Mouse (Mus musculus) right cerebral cortex, adult 2 months (tissue): ENCODE results near the gene Olfr1417.

Experiments
- DNase-seq, 2 experiments: peaks; one replicate each; pipeline ENCODE4 v3.0.0; 2021 to 2022; ENCODE audit warnings: low spot score in 2 of 2

Gene Olfr1417

GRCm38 (mm10) chr19:11810856-11811255 lies 28.2 kb downstream of the Olfr1417 start:
- no peak for DNase-seq

DNA sequence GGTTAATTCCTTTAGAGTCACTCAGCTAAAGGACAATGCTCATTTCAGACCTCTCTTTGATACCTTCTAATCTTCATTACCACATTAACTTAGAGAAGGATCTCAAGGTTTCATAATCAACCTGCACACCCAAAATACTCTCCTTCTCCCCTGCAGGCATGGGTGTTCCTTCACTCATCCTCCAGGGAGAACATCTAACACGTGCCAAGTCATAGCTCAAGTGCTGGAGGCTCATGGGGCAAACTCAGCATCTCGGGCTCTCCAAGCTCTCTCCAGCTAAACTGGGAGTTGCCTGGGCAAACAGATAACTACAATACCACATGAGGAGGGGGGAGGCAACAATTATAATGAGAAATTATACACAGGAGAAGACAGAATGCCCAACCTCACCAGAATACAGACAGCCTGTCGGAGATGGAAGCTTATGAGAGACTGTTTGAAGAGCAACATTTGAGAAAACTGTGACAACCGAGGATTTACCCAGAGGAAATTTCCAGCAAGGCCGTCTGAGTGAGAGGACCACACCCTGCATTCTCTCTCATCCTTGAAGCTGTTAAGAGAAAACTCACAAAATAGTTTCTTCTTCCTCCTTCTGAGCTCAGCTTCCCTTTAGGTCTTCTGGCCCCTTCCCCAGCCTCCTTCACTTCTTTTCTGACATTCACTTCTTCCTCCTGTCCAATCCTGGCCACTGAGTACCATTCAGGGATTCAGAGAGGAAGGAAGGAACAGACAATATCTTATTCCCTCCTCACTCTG lies 28.8 kb downstream of the Olfr1417 start:
- DNase-seq, result no peak

DNA sequence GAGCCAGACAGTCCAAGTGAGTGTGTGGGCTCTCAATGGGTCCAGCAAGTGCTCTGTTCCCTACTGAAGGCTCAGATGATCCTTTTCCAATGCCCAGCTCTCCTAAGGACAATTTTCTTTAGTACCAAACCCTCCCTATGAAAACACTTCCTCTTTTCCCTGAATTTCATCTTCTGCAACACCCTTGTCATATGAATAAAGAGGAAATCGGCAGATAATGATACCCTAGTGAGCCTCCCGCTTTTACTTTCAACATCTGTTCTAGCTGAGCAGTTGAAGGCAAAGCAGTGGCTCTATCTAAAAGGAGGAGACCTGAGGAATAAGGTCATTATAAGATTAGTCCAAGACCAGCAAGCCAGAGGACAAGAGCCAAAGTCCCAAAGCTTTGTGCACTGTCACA lies 30.6 kb downstream of the Olfr1417 start:
- no peak for DNase-seq

DNA sequence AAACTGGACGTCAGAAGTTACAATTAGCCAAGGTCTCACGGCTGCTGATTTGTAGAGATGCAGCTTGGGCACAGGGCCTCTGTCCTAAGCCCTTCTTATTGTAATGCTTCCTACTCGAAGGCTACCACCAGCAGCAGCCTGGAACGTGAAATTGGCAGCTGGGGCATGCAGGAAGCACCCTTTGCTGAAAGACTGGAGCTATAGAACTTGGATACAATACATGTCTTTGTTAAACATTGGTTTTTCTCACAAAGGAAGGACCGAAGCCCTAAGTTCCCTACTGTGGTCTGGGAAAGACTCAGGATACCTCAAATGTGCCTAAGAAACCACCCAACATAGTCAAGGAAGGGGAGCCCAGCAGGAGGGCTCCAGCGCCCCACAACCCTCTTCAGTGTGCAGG lies 31.2 kb downstream of the Olfr1417 start:
- no peak for DNase-seq

DNA sequence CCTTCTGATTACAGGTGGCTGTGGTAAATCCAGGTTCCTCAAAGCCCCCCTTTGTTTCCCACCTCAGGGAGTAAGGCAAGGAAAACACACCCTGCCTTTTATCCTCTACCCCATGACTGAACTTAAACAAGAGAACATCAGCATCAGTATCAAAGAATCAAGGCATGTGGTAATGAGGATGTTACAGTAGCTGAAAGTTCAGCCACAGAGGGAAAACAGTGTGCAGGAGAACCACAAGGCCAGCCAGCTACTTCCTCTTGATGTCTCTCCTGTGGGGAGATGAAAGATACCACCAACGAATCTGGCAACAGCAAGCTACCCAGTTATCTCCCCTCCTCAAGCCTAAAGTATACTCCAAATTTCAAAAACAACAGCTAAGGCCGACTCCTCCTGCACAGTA lies 31.8 kb downstream of the Olfr1417 start:
- DNase-seq, result no peak

DNA sequence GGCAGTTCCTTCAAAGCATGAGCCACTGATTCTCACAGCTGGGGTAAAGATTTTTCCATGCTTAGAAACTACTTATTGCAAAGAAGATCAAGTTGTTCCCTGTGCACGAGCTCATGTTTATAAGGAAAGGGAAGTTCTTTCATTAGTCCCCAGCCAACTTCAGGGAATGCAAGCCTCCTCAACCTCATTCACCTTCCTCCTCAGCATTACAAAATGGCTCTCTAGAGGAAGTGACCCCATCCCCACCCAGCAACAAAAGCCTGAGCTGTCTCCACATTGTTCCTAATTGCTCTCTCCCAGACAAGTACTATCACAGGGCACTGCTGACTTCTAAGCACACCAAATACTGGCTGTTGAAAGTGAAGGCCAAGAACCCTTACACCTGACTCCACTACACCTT lies 34.6 kb downstream of the Olfr1417 start:
- DNase-seq, result no peak

DNA sequence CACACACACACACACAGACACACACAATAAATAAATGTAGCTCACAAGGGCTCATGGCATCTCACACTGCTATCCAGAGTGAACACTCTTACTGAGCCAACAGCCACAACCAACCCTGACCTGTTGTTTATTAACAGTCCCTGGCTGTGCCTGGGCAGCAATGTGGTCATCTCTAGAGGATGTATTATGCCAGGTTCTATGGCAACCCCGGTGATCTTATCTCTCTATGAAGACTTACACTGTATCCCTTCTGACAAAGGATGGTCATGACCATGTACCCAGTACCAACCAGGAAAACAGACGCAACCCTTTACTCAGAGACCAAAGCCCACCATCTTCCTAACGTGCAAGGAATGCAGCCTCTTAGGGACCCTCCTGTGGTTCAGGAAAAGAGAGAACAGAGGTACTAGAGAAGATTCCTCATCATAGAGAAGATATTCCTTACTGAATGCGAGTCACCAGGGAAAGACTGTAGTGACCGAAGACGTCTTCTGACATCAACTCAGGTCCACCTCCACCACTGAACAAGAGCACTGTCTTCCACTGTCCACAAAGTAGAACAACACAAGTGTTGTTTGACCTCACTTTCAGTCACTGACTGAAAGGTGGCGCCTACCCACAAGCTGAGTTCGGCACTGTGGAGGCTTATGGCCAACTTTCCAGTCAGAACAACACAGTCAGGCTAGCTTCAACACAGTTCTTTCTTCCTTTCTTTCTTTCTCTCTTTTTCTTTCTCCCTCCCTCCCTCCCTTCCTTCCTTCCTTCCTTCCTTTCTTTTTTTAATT lies 38.3 kb downstream of the Olfr1417 start:
- DNase-seq, result no peak

- DNase-seq, result no peak
Observed at GRCm38 (mm10) chr19:11794447-11794846, 44.6 kb downstream of the Olfr1417 start.

- no peak for DNase-seq
Observed at GRCm38 (mm10) chr19:11793741-11794359, 45.2 kb downstream of the Olfr1417 start.

- DNase-seq, result no peak
Observed at GRCm38 (mm10) chr19:11791825-11792224, 47.2 kb downstream of the Olfr1417 start.

DNA sequence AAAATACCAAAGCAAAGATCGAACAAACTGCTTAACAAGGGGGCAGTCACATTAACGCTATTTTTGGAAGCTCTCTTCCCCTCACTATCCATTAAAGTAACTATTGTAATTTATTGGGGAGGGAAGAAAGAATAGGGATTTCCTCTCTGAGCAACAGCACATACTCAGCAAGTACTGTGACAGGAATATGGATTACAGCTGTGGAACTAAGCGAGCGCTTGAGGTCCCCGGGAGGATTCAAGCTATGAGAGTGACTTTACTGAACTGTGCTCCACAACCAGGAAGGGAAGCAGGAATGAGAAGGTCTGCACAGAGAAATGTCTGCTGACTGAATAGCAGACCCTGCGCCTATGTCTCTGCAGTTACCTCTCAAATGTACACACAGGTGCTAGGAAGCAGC lies 50.1 kb downstream of the Olfr1417 start:
- no peak for DNase-seq

GRCm38 (mm10) chr19:11787826-11788225 lies 51.2 kb downstream of the Olfr1417 start:
- no peak for DNase-seq

DNA sequence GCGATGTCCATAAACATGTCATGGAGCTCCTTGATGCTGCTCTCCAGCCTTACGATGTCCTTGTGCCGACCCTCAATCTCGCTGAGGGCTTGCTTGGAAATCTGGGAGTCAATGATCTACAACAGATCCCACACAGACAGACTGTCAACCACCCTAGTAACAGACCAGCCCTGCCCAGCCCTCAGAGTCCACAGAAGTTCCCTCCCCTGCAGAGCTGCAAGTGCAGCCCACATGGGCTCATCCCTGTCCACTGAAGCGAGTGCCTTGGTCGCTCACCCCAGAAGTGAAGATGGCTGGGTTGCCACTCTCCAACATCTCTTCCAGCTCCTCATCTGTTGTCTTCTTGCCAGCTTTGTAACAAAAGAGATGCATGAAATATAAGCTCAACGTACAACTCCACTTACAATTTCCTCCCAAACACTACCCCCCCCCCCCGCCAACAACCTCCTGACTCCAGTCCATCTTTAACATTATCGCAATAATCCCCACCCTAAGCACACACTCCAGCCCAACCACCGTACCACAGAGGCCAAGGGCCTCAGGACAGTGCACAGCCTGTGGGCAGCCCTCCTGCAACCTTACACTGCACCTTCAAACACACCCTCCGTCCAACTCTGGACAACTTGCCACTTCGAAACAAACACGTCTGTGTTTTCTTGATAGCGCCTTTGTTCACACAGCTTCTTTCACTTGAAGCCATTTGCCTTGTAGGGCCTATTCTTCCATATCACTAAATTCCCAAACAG lies 53.4 kb downstream of the Olfr1417 start:
- no peak for DNase-seq

DNA sequence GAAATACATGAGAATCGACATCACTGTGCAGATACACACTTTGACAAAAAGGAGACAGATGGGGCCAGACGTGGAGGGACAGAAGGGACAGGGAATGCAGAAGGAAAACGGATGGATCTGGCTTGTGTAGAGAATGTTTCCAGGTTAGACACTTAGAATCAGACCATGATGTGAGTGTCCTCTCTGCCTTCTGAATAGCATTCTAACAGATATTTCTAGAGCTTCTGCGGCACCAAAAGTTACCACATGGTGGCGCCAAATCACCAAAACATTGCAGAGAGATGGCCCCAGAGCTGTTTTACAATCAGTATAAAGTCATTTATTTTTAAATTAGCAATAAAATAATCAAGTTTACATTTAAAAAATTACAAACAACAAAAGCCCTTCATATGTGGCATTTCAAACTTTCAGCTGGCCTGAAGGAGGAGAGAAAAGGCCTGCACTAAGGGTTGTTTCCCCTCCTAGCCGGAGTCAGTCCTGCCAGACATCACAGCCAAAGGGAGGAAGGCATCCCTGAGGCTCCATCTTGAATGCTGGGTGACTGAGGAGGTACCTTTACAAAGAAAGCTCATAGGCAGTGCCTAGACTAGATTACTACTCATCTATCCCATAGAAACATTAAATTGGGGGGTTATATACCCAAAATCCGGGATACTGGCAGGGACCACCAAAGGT lies 61.7 kb downstream of the Olfr1417 start:
- DNase-seq, result peak; percentile 79 to 82
